Mouse (Mus musculus) intestine, postnatal 0 days (tissue): Measurements from ENCODE around the gene Mfsd1. TPM values are rescaled to one million over a fixed set of nuclear protein-coding genes. Genes with fewer than 3 reads are reported as not detected.

Experiments
- ATAC-seq: fragments of 200-750 bp; cut with Nextera tagmentation; 2 replicates; pipeline ENCODE4 v1.8.0; 2017; ENCODE audit warnings: mild to moderate bottlenecking, moderate TSS enrichment, moderate library complexity
- H3K27ac ChIP-seq: fragments of 300-500 bp; sonication (generic); 2 replicates; pipeline ENCODE4 v1.5.1; 2014; ENCODE audit warnings: mild to moderate bottlenecking, low read depth, low read length, moderate library complexity
- H3K27me3 ChIP-seq: fragments of 300-500 bp; sonication (generic); replicated peaks from 2 replicates; pipeline ENCODE4 v1.6.1; 2014; ENCODE audit warnings: low read length, mixed read lengths; ENCODE audit not compliant: control insufficient read depth, insufficient read depth
- H3K36me3 ChIP-seq: fragments of 300-500 bp; sonication (generic); 2 replicates; pipeline ENCODE4 v1.6.1; 2014; ENCODE audit warnings: mild to moderate bottlenecking, moderate library complexity; ENCODE audit not compliant: control insufficient read depth, insufficient read depth
- H3K4me1 ChIP-seq: fragments of 300-500 bp; sonication (generic); replicated peaks from 2 replicates; pipeline ENCODE4 v1.6.1; 2014; ENCODE audit warnings: antibody characterized with exemption, low read length, mixed read lengths; ENCODE audit not compliant: control insufficient read depth, insufficient read depth
- H3K4me2 ChIP-seq: fragments of 300-500 bp; sonication (generic); replicated peaks from 2 replicates; pipeline ENCODE4 v1.6.1; 2014; ENCODE audit warnings: low read depth, mild to moderate bottlenecking, moderate library complexity
- H3K4me3 ChIP-seq: fragments of 300-500 bp; sonication (generic); 2 replicates; pipeline ENCODE4 v1.5.1; 2014; ENCODE audit warnings: low read depth, low read length
- H3K9ac ChIP-seq: fragments of 300-500 bp; sonication (generic); 2 replicates; pipeline ENCODE4 v1.6.1; 2014; ENCODE audit warnings: mild to moderate bottlenecking, low read depth, low read length
- H3K9me3 ChIP-seq: fragments of 300-500 bp; sonication (generic); 2 replicates; pipeline ENCODE4 v1.6.1; 2016; ENCODE audit warnings: mixed run types; ENCODE audit not compliant: control insufficient read depth
- CTCF ChIP-seq: sonication (generic); IDR thresholded peaks from 2 replicates; pipeline ENCODE4 v1.5.1; 2016; ENCODE audit warnings: low read depth, mild to moderate bottlenecking, control low read depth, antibody characterized with exemption, moderate library complexity
- WGBS: fragments of 180-500 bp; shearing (Covaris S2); extraction: QIAGEN DNeasy Blood & Tissue Kit; methylation state at CpG from one replicate; pipeline ENCODE4 v1.1.7; 2014; 5-methylcytosine and 5-hydroxymethylcytosine counted together
- polyA plus RNA-seq: library from polyadenylated mRNA; unstranded; fragments of >200 nt; fragmentation: Nextera tagmentation; extraction: Ambion mirVana; gene quantifications from 2 replicates; pipeline ENCODE4 v1.2.1, GENCODE M21; 2015

Gene Mfsd1
- polyA plus RNA-seq, 1 experiment from 2014 or later, result 61.6 TPM

GRCm38 (mm10) chr3:67573523-67573922 lies 9.0 kb upstream of the Mfsd1 start:
- TF ChIP-seq CTCF, result peak; percentile 26
- no peak overlapping the region for H3K27ac ChIP-seq
- H3K9ac ChIP-seq, result no peak overlapping the region
- no peaks in the 10 kb centered on the region for H3K9me3 ChIP-seq
- no peak overlapping the region for H3K4me2 ChIP-seq
- no peaks in the 10 kb centered on the region for H3K36me3 ChIP-seq
- H3K4me1 ChIP-seq, result no peaks in the 10 kb centered on the region
- 0% methylated on average over 1 of the region's 1 CpGs for WGBS
- H3K4me3 ChIP-seq, result no peak overlapping the region
- no peak for ATAC-seq
- H3K27me3 ChIP-seq, result no peaks in the 10 kb centered on the region

- Histone ChIP-seq H3K4me1 (no peaks in the 10 kb centered on the region), H3K36me3 (no peaks in the 10 kb centered on the region), H3K9ac (no peak overlapping the region), H3K4me2 (no peak overlapping the region), H3K27ac (no peak overlapping the region), H3K4me3 (no peak overlapping the region), H3K27me3 (0 out of 2 replicates have a peak, but pooled peaks cover 1% of the 10 kb centered on the region), H3K9me3 (no peaks in the 10 kb centered on the region)
- no peak for ATAC-seq
- TF ChIP-seq CTCF, result no peak
- 77% methylated on average over 2 of the region's 2 CpGs for WGBS
Observed at GRCm38 (mm10) chr3:67576248-67576647, 6.3 kb upstream of the Mfsd1 start.

DNA sequence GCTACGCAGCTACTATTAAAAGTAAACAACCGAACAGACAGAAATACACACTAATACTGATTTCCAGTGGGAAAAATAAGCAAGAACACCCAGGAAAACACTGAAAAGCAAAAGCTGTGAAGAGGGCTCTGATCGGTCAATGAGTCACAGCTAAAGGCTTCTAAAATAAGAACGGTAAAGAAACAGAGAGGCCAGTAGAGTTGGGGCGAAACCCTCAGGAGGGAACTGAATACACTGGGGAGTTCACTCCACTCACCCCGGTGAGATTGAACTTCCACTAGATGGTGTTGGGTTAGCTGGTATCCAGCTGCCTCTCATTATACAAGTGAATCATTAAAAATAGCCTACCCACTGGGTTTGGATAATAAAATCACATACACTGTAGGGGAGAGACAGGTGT lies 5.8 kb upstream of the Mfsd1 start:
- 82% methylated on average over 6 of the region's 6 CpGs for WGBS
- no peak for TF ChIP-seq CTCF
- no peak overlapping the region for H3K27ac ChIP-seq

DNA sequence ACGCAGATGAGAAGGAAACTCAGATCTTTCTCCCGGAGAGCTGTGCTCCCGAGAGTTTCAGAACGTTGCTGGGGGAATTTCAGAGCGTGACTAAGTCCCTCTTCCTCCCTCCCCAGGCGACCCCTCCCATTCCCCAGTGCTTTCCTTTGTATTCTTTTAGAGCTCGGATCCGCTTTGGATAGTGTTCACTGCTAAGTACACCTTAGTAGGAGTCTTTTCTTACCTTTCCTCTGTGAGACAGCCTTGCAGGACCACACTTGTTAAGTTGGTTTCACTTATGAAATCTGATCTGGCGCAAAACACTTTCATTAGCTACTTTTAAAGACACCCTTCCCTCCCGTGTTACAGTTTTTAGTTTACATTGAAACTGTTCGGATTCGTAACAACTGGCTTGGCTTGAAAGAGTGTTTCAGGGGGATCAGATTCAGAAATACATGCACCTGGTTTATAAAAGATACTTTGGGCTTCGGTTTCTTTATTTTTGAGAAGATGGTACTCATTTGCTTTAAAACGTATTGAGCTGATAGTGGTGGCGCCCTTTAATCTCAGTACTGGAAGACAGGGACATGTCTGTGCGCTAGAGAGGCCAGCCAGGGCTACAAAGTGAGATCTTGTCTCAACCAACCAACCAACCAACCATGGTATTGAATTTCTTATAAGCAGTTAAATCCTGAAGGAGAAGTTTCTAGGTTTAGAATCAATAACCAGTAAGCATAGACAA lies 744 bp downstream of the Mfsd1 start:
- H3K4me1 ChIP-seq, result 0 out of 2 replicates have a peak, but pooled peaks cover 2% of the 10 kb centered on the region
- H3K27ac ChIP-seq, result peak overlapping the region; percentile 52; the same call in 1 of the 2 replicates
- no peak for TF ChIP-seq CTCF
- peak overlapping the region; percentile 88 for H3K4me3 ChIP-seq
- H3K27me3 ChIP-seq, result 0 out of 2 replicates have a peak, but pooled peaks cover 4% of the 10 kb centered on the region
- peak overlapping the region; percentile 97 for H3K4me2 ChIP-seq
- WGBS, result 12% methylated on average over 16 of the region's 16 CpGs
- H3K9me3 ChIP-seq, result no peaks in the 10 kb centered on the region
- peak; percentile 24 for ATAC-seq
- peaks cover 18% of the 10 kb centered on the region for H3K36me3 ChIP-seq
- H3K9ac ChIP-seq, result peak overlapping the region; percentile 65

More for the DNA sequence above, 5.8 kb upstream of the Mfsd1 start:
- no peak overlapping the region for H3K4me2 ChIP-seq
- H3K9me3 ChIP-seq, result no peaks in the 10 kb centered on the region
- H3K9ac ChIP-seq, result no peak overlapping the region
- H3K36me3 ChIP-seq, result no peaks in the 10 kb centered on the region
- no peak for ATAC-seq
- no peaks in the 10 kb centered on the region for H3K4me1 ChIP-seq
- H3K4me3 ChIP-seq, result no peak overlapping the region
- H3K27me3 ChIP-seq, result 0 out of 2 replicates have a peak, but pooled peaks cover 4% of the 10 kb centered on the region

DNA sequence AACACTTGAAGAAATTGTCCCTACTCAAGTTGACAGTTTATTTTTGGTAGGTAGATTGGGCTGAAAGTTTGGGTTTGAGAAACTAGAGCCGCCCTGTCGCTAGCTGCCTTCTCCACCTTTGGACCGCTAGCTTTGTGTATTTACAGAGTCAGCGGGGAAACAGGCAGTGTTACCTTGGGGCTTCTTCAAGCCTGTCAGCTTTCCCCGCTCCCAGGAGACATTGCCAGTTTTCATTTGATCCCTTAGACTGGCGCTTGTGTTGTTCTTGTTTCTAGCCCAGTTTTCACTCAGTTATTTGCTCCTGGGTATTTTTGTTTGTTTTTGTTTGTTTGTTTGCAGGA lies 1.3 kb downstream of the Mfsd1 start:
- Histone ChIP-seq H3K9me3 (no peaks in the 10 kb centered on the region), H3K27me3 (0 out of 2 replicates have a peak, but pooled peaks cover 4% of the 10 kb centered on the region), H3K4me2 (peak overlapping the region; percentile 97), H3K4me3 (peak overlapping the region; percentile 88), H3K4me1 (0 out of 2 replicates have a peak, but pooled peaks cover 2% of the 10 kb centered on the region), H3K27ac (no peak overlapping the region), H3K9ac (no peak overlapping the region), H3K36me3 (peaks cover 21% of the 10 kb centered on the region)
- no peak for TF ChIP-seq CTCF
- no peak for ATAC-seq
- WGBS, result 74% methylated on average over 6 of the region's 6 CpGs

- H3K27me3 ChIP-seq, result no peaks in the 10 kb centered on the region
- H3K36me3 ChIP-seq, result peaks cover 47% of the 10 kb centered on the region
- H3K4me3 ChIP-seq, result no peak overlapping the region
- H3K9ac ChIP-seq, result no peak overlapping the region
- H3K4me1 ChIP-seq, result 0 out of 2 replicates have a peak, but pooled peaks cover 2% of the 10 kb centered on the region
- H3K4me2 ChIP-seq, result no peak overlapping the region
- WGBS, result 88% methylated on average over 2 of the region's 2 CpGs
- no peaks in the 10 kb centered on the region for H3K9me3 ChIP-seq
- no peak overlapping the region for H3K27ac ChIP-seq
- TF ChIP-seq CTCF, result no peak
- no peak for ATAC-seq
Observed at GRCm38 (mm10) chr3:67586511-67586910, 4.0 kb downstream of the Mfsd1 start.
